Mouse (Mus musculus) CH12.LX (cell line): Measurements from ENCODE around the gene Fxr1. TPM values are rescaled to one million over a fixed set of nuclear protein-coding genes. Genes with fewer than 3 reads are reported as not detected.

Source experiments
- DNase-seq: peaks from one replicate; pipeline ENCODE4 v3.0.0-alpha.2; 2013; ENCODE audit errors: extremely low read depth
- H3K27ac ChIP-seq: 2 replicates; pipeline ENCODE4 v1.5.1; 2012; ENCODE audit warnings: low read depth, mild to moderate bottlenecking, control low read depth, moderate library complexity; ENCODE audit not compliant: insufficient read depth
- H3K27me3 ChIP-seq: replicated peaks from 2 replicates; pipeline ENCODE3; 2012; ENCODE audit warnings: inconsistent platforms
- H3K36me3 ChIP-seq, 2 experiments: replicated peaks in 1 of 2; 2 replicates each; pipeline versions ENCODE3 to v1.6.1; 2012; ENCODE audit warnings: inconsistent platforms in 1 of 2, low read length in 1 of 2, mild to moderate bottlenecking in 1 of 2, mixed read lengths in 1 of 2, moderate library complexity in 1 of 2; ENCODE audit not compliant: control insufficient read depth in 1 of 2, insufficient read depth in 1 of 2
- H3K4me1 ChIP-seq, 2 experiments: 2 replicates each; pipeline ENCODE4 v1.6.1; 2012; ENCODE audit warnings: inconsistent platforms in 1 of 2, moderate library complexity in 1 of 2; ENCODE audit not compliant: insufficient read depth in 2 of 2, control insufficient read depth in 1 of 2
- H3K4me2 ChIP-seq: 2 replicates; pipeline ENCODE4 v1.6.1; 2012; ENCODE audit warnings: low read depth, mild to moderate bottlenecking, control low read depth; ENCODE audit not compliant: poor library complexity, insufficient read depth, severe bottlenecking
- H3K4me3 ChIP-seq, 3 experiments: fragments of 150-350 bp in 1 of 3; sonication (generic) in 1 of 3; replicated peaks in 1 of 3; 2 replicates each; pipeline versions ENCODE3 to v1.5.1; 2011 to 2012; ENCODE audit warnings: low read depth in 2 of 3, low read length in 2 of 3, mild to moderate bottlenecking in 2 of 3, moderate library complexity in 2 of 3, control low read depth in 1 of 3, improper control_type of control experiment in 1 of 3, inconsistent platforms in 1 of 3, mixed read lengths in 1 of 3; ENCODE audit not compliant: poor library complexity in 1 of 3
- H3K79me2 ChIP-seq: replicated peaks from 2 replicates; pipeline ENCODE4 v1.6.1; 2012; ENCODE audit warnings: mild to moderate bottlenecking, moderate library complexity; ENCODE audit not compliant: control insufficient read depth, poor library complexity, insufficient read depth, severe bottlenecking; ENCODE audit errors: extremely low read depth
- H3K9ac ChIP-seq: 2 replicates; pipeline ENCODE4 v1.6.1; 2012; ENCODE audit warnings: low read depth, mild to moderate bottlenecking, control low read depth, moderate library complexity; ENCODE audit not compliant: insufficient read depth
- H3K9me3 ChIP-seq: replicated peaks from 2 replicates; pipeline ENCODE3; 2012; ENCODE audit warnings: low read length, inconsistent platforms, mixed read lengths
- CHD1 ChIP-seq: IDR thresholded peaks from 2 replicates; pipeline ENCODE4 v1.6.1; 2012; ENCODE audit warnings: low read depth, low read length, improper control_type of control experiment, inconsistent platforms
- CHD2 ChIP-seq: IDR thresholded peaks from 2 replicates; pipeline ENCODE4 v1.6.1; 2011; ENCODE audit warnings: low read length, improper control_type of control experiment
- E2F4 ChIP-seq: IDR thresholded peaks from 2 replicates; pipeline ENCODE4 v1.6.1; 2011; ENCODE audit warnings: low read depth, low read length, improper control_type of control experiment; ENCODE audit not compliant: insufficient replicate concordance
- ELF1 ChIP-seq: IDR thresholded peaks from 2 replicates; pipeline ENCODE4 v1.6.1; 2014; ENCODE audit warnings: low read depth, mild to moderate bottlenecking, inconsistent platforms, low read length, improper control_type of control experiment
- EP300 ChIP-seq: IDR thresholded peaks from 2 replicates; pipeline ENCODE4 v1.6.1; 2011; ENCODE audit warnings: low read length, improper control_type of control experiment
- JUN ChIP-seq: IDR thresholded peaks from 2 replicates; pipeline ENCODE4 v1.6.1; 2011; ENCODE audit warnings: low read depth, mild to moderate bottlenecking, low read length, improper control_type of control experiment, moderate library complexity; ENCODE audit not compliant: insufficient read depth
- MEF2A ChIP-seq: IDR thresholded peaks from 2 replicates; pipeline ENCODE4 v1.6.1; 2014; ENCODE audit warnings: low read depth, mild to moderate bottlenecking, inconsistent platforms, low read length, improper control_type of control experiment, borderline replicate concordance
- MYC ChIP-seq: IDR thresholded peaks from 2 replicates; pipeline ENCODE4 v1.6.1; 2011; ENCODE audit warnings: low read depth, mild to moderate bottlenecking, improper control_type of control experiment, low read length
- NELFE ChIP-seq: IDR thresholded peaks from 2 replicates; pipeline ENCODE4 v1.6.1; 2011; ENCODE audit warnings: low read depth, low read length, improper control_type of control experiment
- POLR2A ChIP-seq: IDR thresholded peaks from 2 replicates; pipeline ENCODE4 v1.6.1; 2011; ENCODE audit warnings: low read depth, mild to moderate bottlenecking, improper control_type of control experiment, low read length
- POLR2AphosphoS2 ChIP-seq: IDR thresholded peaks from 2 replicates; pipeline ENCODE4 v1.6.1; 2011; ENCODE audit warnings: low read depth, low read length, improper control_type of control experiment
- RCOR1 ChIP-seq: conservative IDR thresholded peaks from 2 replicates; pipeline ENCODE4 v1.6.1; 2012; ENCODE audit warnings: low read depth, mild to moderate bottlenecking, inconsistent platforms, low read length, improper control_type of control experiment
- SMC3 ChIP-seq: IDR thresholded peaks from 2 replicates; pipeline ENCODE4 v1.6.1; 2011; ENCODE audit warnings: low read depth, low read length, improper control_type of control experiment
- UBTF ChIP-seq: IDR thresholded peaks from 2 replicates; pipeline ENCODE4 v1.6.1; 2012; ENCODE audit warnings: low read depth, mild to moderate bottlenecking, inconsistent platforms, low read length, improper control_type of control experiment, moderate library complexity
- USF2 ChIP-seq: conservative IDR thresholded peaks from 2 replicates; pipeline ENCODE4 v1.6.1; 2011; ENCODE audit warnings: low read depth, low read length, improper control_type of control experiment
- ZMIZ1 ChIP-seq: IDR thresholded peaks from 2 replicates; pipeline ENCODE4 v1.6.1; 2012; ENCODE audit warnings: low read depth, mild to moderate bottlenecking, inconsistent platforms, low read length, improper control_type of control experiment
- ZNF384 ChIP-seq: IDR thresholded peaks from 2 replicates; pipeline ENCODE4 v1.6.1; 2012; ENCODE audit warnings: low read depth, low read length, improper control_type of control experiment, inconsistent platforms
- dilution Hi-C: fragments of 300-500 bp; cut with MboI; formaldehyde crosslinking; loops from 2 replicates; pipeline ENCODE4 v1.14.3; 2020; ENCODE audit warnings: low sequenced_read_pairs; ENCODE audit not compliant: extremely low pct_unique_long_range_greater_than_20kb, extremely low pct_ligation_motif_present
- in situ Hi-C: fragments of 300-500 bp; cut with MboI; formaldehyde crosslinking; loops from 3 replicates; pipeline ENCODE4 v1.14.3; 2019; ENCODE audit warnings: low sequenced_read_pairs, low pct_ligation_motif_present, low pct_unique_long_range_greater_than_20kb, mixed read lengths
- polyA plus RNA-seq: library from polyadenylated mRNA; unstranded; fragments of >175 nt; gene quantifications from 2 replicates; pipeline ENCODE4 v1.2.1, GENCODE M21; 2012; ENCODE audit warnings: low read depth; ENCODE audit not compliant: insufficient read length
- total RNA-seq, 2 experiments: library from RNA; depleted of rRNA; stranded (reverse); fragments of 300-350 nt in 1 of 2; fragments of >200 nt in 1 of 2; gene quantifications; 2 replicates each; pipeline ENCODE4 v1.2.3; 2012 to 2014

The Fxr1 gene
- total and polyA plus RNA-seq, 3 experiments: 83.9 to 120 (median 119) TPM

- in situ Hi-C loops: no loop called here
- Histone ChIP-seq H3K27me3 (no peaks in the 10 kb centered on the region), H3K27ac (no peak overlapping the region), H3K4me3 (no peak overlapping the region), H3K4me2 (no peak overlapping the region), H3K9ac (no peak overlapping the region), H3K79me2 (no peaks in the 10 kb centered on the region), H3K9me3 (no peaks in the 10 kb centered on the region)
- dilution Hi-C loops: no loop called here
- DNase-seq: no peak
- TF ChIP-seq EP300: no peak
- no peak for TF ChIP-seq ELF1
- no peak for TF ChIP-seq ZNF384
- no peak for TF ChIP-seq MYC
- TF ChIP-seq, all 38 proteins: peak for 0
- no peaks in the 10 kb centered on the region for H3K36me3 ChIP-seq
- H3K4me1 ChIP-seq: no peaks in the 10 kb centered on the region
Measured at GRCm38 (mm10) chr3:33979395-33979794, 40.3 kb upstream of the Fxr1 start.

DNA sequence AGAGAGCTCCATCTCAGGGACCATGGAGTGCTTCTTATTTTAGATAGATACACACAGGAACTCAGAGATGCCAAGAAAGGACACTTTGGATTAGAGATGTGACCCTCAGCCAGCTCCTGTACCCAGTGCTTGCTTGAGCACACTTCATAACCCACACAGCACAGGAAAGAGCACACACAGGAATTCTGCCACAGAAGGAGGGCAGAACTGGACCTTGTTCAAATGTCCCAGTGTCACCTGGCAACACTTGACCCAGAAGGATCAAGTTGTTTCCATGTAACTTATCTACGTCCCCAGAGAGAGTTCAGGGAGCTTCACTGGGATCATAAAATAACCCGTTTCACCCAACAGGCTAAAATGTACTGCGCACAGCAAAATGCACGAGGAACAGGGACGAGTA lies 37.0 kb upstream of the Fxr1 start:
- Histone ChIP-seq H3K4me2 (no peak overlapping the region), H3K9me3 (no peaks in the 10 kb centered on the region), H3K79me2 (no peaks in the 10 kb centered on the region), H3K9ac (no peak overlapping the region), H3K4me1 (no peaks in the 10 kb centered on the region), H3K27ac (no peak overlapping the region), H3K27me3 (no peaks in the 10 kb centered on the region), H3K36me3 (no peaks in the 10 kb centered on the region), H3K4me3 (no peak overlapping the region)
- dilution Hi-C loops (no loop called here), in situ Hi-C loops (no loop called here)
- DNase-seq: no peak
- TF ChIP-seq CHD2: no peak
- no peak for TF ChIP-seq MEF2A
- no peak for TF ChIP-seq POLR2A
- no peak for TF ChIP-seq CHD1
- TF ChIP-seq ELF1: no peak
- TF ChIP-seq NELFE: no peak
- TF ChIP-seq JUN: no peak
- no peak for TF ChIP-seq POLR2AphosphoS2
- no peak for TF ChIP-seq ZMIZ1
- TF ChIP-seq UBTF: no peak
- no peak for TF ChIP-seq ZNF384
- TF ChIP-seq USF2: no peak
- no peak for TF ChIP-seq E2F4
- no peak for TF ChIP-seq RCOR1
- TF ChIP-seq EP300: no peak
- TF ChIP-seq SMC3: no peak
